Mouse (Mus musculus) myocyte (in vitro differentiated cells): ENCODE results near the gene Id3.

Experiments used
- CEBPB ChIP-seq: IDR thresholded peaks from 2 replicates; pipeline ENCODE4 v1.6.1; 2011; ENCODE audit warnings: mild to moderate bottlenecking, moderate library complexity; ENCODE audit not compliant: poor library complexity, insufficient read depth, severe bottlenecking
- E2F4 ChIP-seq: IDR thresholded peaks from one replicate; pipeline ENCODE4 v1.6.1; 2011; ENCODE audit warnings: mild to moderate bottlenecking, control low read depth, moderate library complexity; ENCODE audit not compliant: insufficient read depth
- MAX ChIP-seq: IDR thresholded peaks from one replicate; pipeline ENCODE4 v1.6.1; 2011; ENCODE audit warnings: low read depth, mild to moderate bottlenecking, control low read depth
- MYOD1 ChIP-seq, 3 experiments: IDR thresholded peaks; one replicate each; pipeline ENCODE4 v1.6.1; 2011; ENCODE audit warnings: control low read depth in 2 of 3, low read depth in 2 of 3, mild to moderate bottlenecking in 2 of 3, moderate library complexity in 1 of 3; ENCODE audit not compliant: insufficient read length in 2 of 3, control insufficient read depth in 1 of 3
- MYOG ChIP-seq, 3 experiments: IDR thresholded peaks; one replicate each; pipeline ENCODE4 v1.6.1; 2011; ENCODE audit warnings: control low read depth in 2 of 3, low read depth in 2 of 3, mild to moderate bottlenecking in 2 of 3; ENCODE audit not compliant: insufficient read length in 2 of 3, control insufficient read depth in 1 of 3, insufficient read depth in 1 of 3
- POLR2A ChIP-seq: IDR thresholded peaks from one replicate; pipeline ENCODE4 v1.6.1; 2011; ENCODE audit warnings: low read depth, mild to moderate bottlenecking, control low read depth, moderate library complexity; ENCODE audit not compliant: insufficient read length
- POLR2AphosphoS2 ChIP-seq: IDR thresholded peaks from one replicate; pipeline ENCODE4 v1.6.1; 2011; ENCODE audit warnings: low read depth, control low read depth; ENCODE audit not compliant: insufficient read length
- REST ChIP-seq: IDR thresholded peaks from one replicate; pipeline ENCODE4 v1.6.1; 2011; ENCODE audit warnings: mild to moderate bottlenecking, control low read depth, moderate library complexity; ENCODE audit not compliant: insufficient read depth, insufficient read length
- TCF12 ChIP-seq: IDR thresholded peaks from one replicate; pipeline ENCODE4 v1.6.1; 2011; ENCODE audit warnings: mild to moderate bottlenecking, control low read depth; ENCODE audit not compliant: poor library complexity, insufficient read depth, severe bottlenecking
- TCF3 ChIP-seq: IDR thresholded peaks from one replicate; pipeline ENCODE4 v1.6.1; 2011; ENCODE audit warnings: low read depth, control low read depth; ENCODE audit not compliant: insufficient read length
- USF1 ChIP-seq: IDR thresholded peaks from one replicate; pipeline ENCODE4 v1.6.1; 2011; ENCODE audit warnings: low read depth, mild to moderate bottlenecking, control low read depth, moderate library complexity

DNA sequence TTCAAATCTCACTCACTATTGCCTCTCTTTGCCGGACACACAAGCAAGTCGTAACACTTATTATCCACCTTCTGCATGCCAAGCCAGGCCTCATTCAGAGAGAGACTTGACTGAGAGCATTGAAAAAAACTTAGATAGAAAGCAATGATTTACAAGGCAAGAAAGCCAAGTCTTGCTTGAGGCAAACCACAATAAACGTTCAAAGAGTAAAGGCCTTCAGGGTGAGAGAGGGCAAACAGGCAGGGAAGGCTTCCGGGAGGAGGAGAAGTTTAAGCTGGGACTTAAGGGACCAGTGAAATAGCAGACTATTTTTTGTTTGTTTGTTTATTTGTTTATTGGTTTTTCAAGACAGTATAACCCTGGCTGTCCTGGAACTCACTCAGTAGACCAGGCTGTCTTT lies 27.1 kb downstream of the Id3 start:
- TF ChIP-seq POLR2A (no peak), TCF12 (no peak), MYOG (IDR thresholded peaks at IDR 0.05; ENCODE audit: control insufficient read depth in 1 of 3, insufficient read depth in 1 of 3, insufficient read length in 2 of 3, low read depth in 2 of 3) (no peak), TCF3 (no peak), POLR2AphosphoS2 (no peak), USF1 (no peak), CEBPB (no peak), REST (no peak), MYOD1 (IDR thresholded peaks at IDR 0.05; ENCODE audit: control insufficient read depth in 1 of 3, insufficient read length in 2 of 3, low read depth in 2 of 3) (no peak), MAX (no peak), E2F4 (no peak)
